Mouse (Mus musculus): Measurements from ENCODE around the gene Chd6. TPM values are rescaled to one million over a fixed set of nuclear protein-coding genes. Genes with fewer than 3 reads are reported as not detected.

Chd6 gene
- polyA plus RNA-seq, 1 experiment from 2014 or later: 25.5 TPM

- ATAC-seq (no peak), DNase-seq (ENCODE audit: low spot score) (peak; percentile 80)
Observed at GRCm38 (mm10) chr2:161128367-161129111, 19.7 kb upstream of the Chd6 start.

GRCm38 (mm10) chr2:161112011-161112410, 3.1 kb upstream of the Chd6 start:
- Histone ChIP-seq H3K4me3 (ENCODE audit: low read depth, low read length) (no peak overlapping the region), H3K4me1 (ENCODE audit: control insufficient read depth, insufficient read depth, low read length) (peaks cover 10% of the 10 kb centered on the region), H3K9me3 (replicated peaks; ENCODE audit: control insufficient read depth, low read length) (no peaks in the 10 kb centered on the region), H3K4me2 (ENCODE audit: low read length) (no peak overlapping the region), H3K36me3 (ENCODE audit: control insufficient read depth, insufficient read depth, low read length) (no peaks in the 10 kb centered on the region), H3K27ac (ENCODE audit: low read depth, low read length) (no peak overlapping the region), H3K9ac (ENCODE audit: low read length) (no peak overlapping the region), H3K27me3 (replicated peaks; ENCODE audit: control insufficient read depth, insufficient read depth, low read length) (no peaks in the 10 kb centered on the region)
- ATAC-seq (no peak), DNase-seq (ENCODE audit: low spot score) (no peak)
- 84% methylated on average over 5 of the region's 5 CpGs for WGBS

More at GRCm38 (mm10) chr2:161128367-161129111, 19.7 kb upstream of the Chd6 start:
- Histone ChIP-seq H3K9me3 (replicated peaks; ENCODE audit: control insufficient read depth, low read length) (no peaks in the 10 kb centered on the region), H3K4me1 (ENCODE audit: control insufficient read depth, insufficient read depth, low read length) (no peaks in the 10 kb centered on the region), H3K36me3 (ENCODE audit: control insufficient read depth, insufficient read depth, low read length) (no peaks in the 10 kb centered on the region), H3K27me3 (replicated peaks; ENCODE audit: control insufficient read depth, insufficient read depth, low read length) (no peaks in the 10 kb centered on the region), H3K4me3 (ENCODE audit: low read depth, low read length) (no peak overlapping the region), H3K9ac (ENCODE audit: low read length) (no peak overlapping the region), H3K4me2 (ENCODE audit: low read length) (no peak overlapping the region), H3K27ac (ENCODE audit: low read depth, low read length) (no peak overlapping the region)
- 50% methylated on average over 10 of the region's 10 CpGs for WGBS

- Histone ChIP-seq H3K4me1 (ENCODE audit: control insufficient read depth, insufficient read depth, low read length) (peaks cover 14% of the 10 kb centered on the region), H3K9ac (ENCODE audit: low read length) (peak overlapping the region; percentile 72), H3K27ac (ENCODE audit: low read depth, low read length) (peak overlapping the region; percentile 68; the same call in 1 of the 2 replicates), H3K4me2 (ENCODE audit: low read length) (peak overlapping the region; percentile 61), H3K4me3 (ENCODE audit: low read depth, low read length) (peak overlapping the region; percentile 94), H3K9me3 (replicated peaks; ENCODE audit: control insufficient read depth, low read length) (no peaks in the 10 kb centered on the region), H3K36me3 (ENCODE audit: control insufficient read depth, insufficient read depth, low read length) (no peaks in the 10 kb centered on the region), H3K27me3 (replicated peaks; ENCODE audit: control insufficient read depth, insufficient read depth, low read length) (no peaks in the 10 kb centered on the region)
- DNase-seq (ENCODE audit: low spot score): peak; percentile 61
- under 1% methylated on average over 26 of the region's 26 CpGs for WGBS
- ATAC-seq: peak; percentile 26; the same call in 1 of the 2 replicates
Observed at GRCm38 (mm10) chr2:161109398-161109821, 535 bp upstream of the Chd6 start.

GRCm38 (mm10) chr2:161108085-161108927, 569 bp downstream of the Chd6 start:
- peak; percentile 65 for ATAC-seq
- Histone ChIP-seq H3K4me3 (ENCODE audit: low read depth, low read length) (peak overlapping the region; percentile 94), H3K4me1 (ENCODE audit: control insufficient read depth, insufficient read depth, low read length) (peaks cover 19% of the 10 kb centered on the region), H3K9me3 (replicated peaks; ENCODE audit: control insufficient read depth, low read length) (no peaks in the 10 kb centered on the region), H3K36me3 (ENCODE audit: control insufficient read depth, insufficient read depth, low read length) (no peaks in the 10 kb centered on the region), H3K9ac (ENCODE audit: low read length) (peak overlapping the region; percentile 88), H3K4me2 (ENCODE audit: low read length) (peak overlapping the region; percentile 66), H3K27ac (ENCODE audit: low read depth, low read length) (peak overlapping the region; percentile 97), H3K27me3 (replicated peaks; ENCODE audit: control insufficient read depth, insufficient read depth, low read length) (no peaks in the 10 kb centered on the region)
- WGBS: under 1% methylated on average over 39 of the region's 77 CpGs
- DNase-seq (ENCODE audit: low spot score): peak; percentile 53

GRCm38 (mm10) chr2:161107236-161107635, 1.6 kb downstream of the Chd6 start:
- peak overlapping the region; percentile 88; the same call in 1 of the 2 replicates for H3K9ac ChIP-seq (ENCODE audit: low read length)
- ATAC-seq: no peak
- DNase-seq (ENCODE audit: low spot score): peak; percentile 63
- 63% methylated on average over 2 of the region's 2 CpGs for WGBS
- H3K9me3 ChIP-seq (replicated peaks; ENCODE audit: control insufficient read depth, low read length): no peaks in the 10 kb centered on the region
- peak overlapping the region; percentile 94 for H3K4me3 ChIP-seq (ENCODE audit: low read depth, low read length)
- no peaks in the 10 kb centered on the region for H3K36me3 ChIP-seq (ENCODE audit: control insufficient read depth, insufficient read depth, low read length)
- peak overlapping the region; percentile 66 for H3K4me2 ChIP-seq (ENCODE audit: low read length)
- peaks cover 19% of the 10 kb centered on the region for H3K4me1 ChIP-seq (ENCODE audit: control insufficient read depth, insufficient read depth, low read length)
- no peak overlapping the region for H3K27ac ChIP-seq (ENCODE audit: low read depth, low read length)
- no peaks in the 10 kb centered on the region for H3K27me3 ChIP-seq (replicated peaks; ENCODE audit: control insufficient read depth, insufficient read depth, low read length)

- Histone ChIP-seq H3K27ac (ENCODE audit: low read depth, low read length) (no peak overlapping the region), H3K36me3 (ENCODE audit: control insufficient read depth, insufficient read depth, low read length) (no peaks in the 10 kb centered on the region), H3K9me3 (replicated peaks; ENCODE audit: control insufficient read depth, low read length) (no peaks in the 10 kb centered on the region), H3K27me3 (replicated peaks; ENCODE audit: control insufficient read depth, insufficient read depth, low read length) (no peaks in the 10 kb centered on the region), H3K4me1 (ENCODE audit: control insufficient read depth, insufficient read depth, low read length) (peaks cover 16% of the 10 kb centered on the region), H3K4me3 (ENCODE audit: low read depth, low read length) (no peak overlapping the region), H3K9ac (ENCODE audit: low read length) (no peak overlapping the region), H3K4me2 (ENCODE audit: low read length) (no peak overlapping the region)
- WGBS: 86% methylated on average over 5 of the region's 5 CpGs
- ATAC-seq: no peak
- DNase-seq (ENCODE audit: low spot score): no peak
Observed at GRCm38 (mm10) chr2:161103769-161104168, 5.1 kb downstream of the Chd6 start.

- H3K27ac ChIP-seq (ENCODE audit: low read depth, low read length): no peak overlapping the region
- H3K4me1 ChIP-seq (ENCODE audit: control insufficient read depth, insufficient read depth, low read length): peaks cover 9% of the 10 kb centered on the region
- DNase-seq (ENCODE audit: low spot score): no peak
- H3K4me3 ChIP-seq (ENCODE audit: low read depth, low read length): no peak overlapping the region
- H3K27me3 ChIP-seq (replicated peaks; ENCODE audit: control insufficient read depth, insufficient read depth, low read length): no peaks in the 10 kb centered on the region
- 48% methylated on average over 3 of the region's 3 CpGs for WGBS
- no peak overlapping the region for H3K4me2 ChIP-seq (ENCODE audit: low read length)
- no peak for ATAC-seq
- H3K36me3 ChIP-seq (ENCODE audit: control insufficient read depth, insufficient read depth, low read length): no peaks in the 10 kb centered on the region
- no peaks in the 10 kb centered on the region; the same call in 1 of the 2 replicates for H3K9me3 ChIP-seq (replicated peaks; ENCODE audit: control insufficient read depth, low read length)
- no peak overlapping the region for H3K9ac ChIP-seq (ENCODE audit: low read length)
Observed at GRCm38 (mm10) chr2:161102102-161102501, 6.8 kb downstream of the Chd6 start.

- no peak overlapping the region for H3K4me2 ChIP-seq (ENCODE audit: low read length)
- H3K27ac ChIP-seq (ENCODE audit: low read depth, low read length): no peak overlapping the region
- H3K36me3 ChIP-seq (ENCODE audit: control insufficient read depth, insufficient read depth, low read length): no peaks in the 10 kb centered on the region
- ATAC-seq (no peak), DNase-seq (ENCODE audit: low spot score) (no peak)
- H3K9me3 ChIP-seq (replicated peaks; ENCODE audit: control insufficient read depth, low read length): no peaks in the 10 kb centered on the region; the same call in 1 of the 2 replicates
- H3K27me3 ChIP-seq (replicated peaks; ENCODE audit: control insufficient read depth, insufficient read depth, low read length): no peaks in the 10 kb centered on the region
- WGBS: 96% methylated on average over 5 of the region's 5 CpGs
- peaks cover 3% of the 10 kb centered on the region; the same call in 1 of the 2 replicates for H3K4me1 ChIP-seq (ENCODE audit: control insufficient read depth, insufficient read depth, low read length)
- no peak overlapping the region for H3K4me3 ChIP-seq (ENCODE audit: low read depth, low read length)
- H3K9ac ChIP-seq (ENCODE audit: low read length): no peak overlapping the region
Observed at GRCm38 (mm10) chr2:161097746-161098145, 11.1 kb downstream of the Chd6 start.
